Mouse (Mus musculus) lung, adult 2 months (tissue): ENCODE measurements at regions not wholly inside any gene's neighbourhood (a gene's known extent, or its start where the extent isn't known, plus 50 kb on each side); places are given as distances from the start of the nearest gene placed in this dataset.

Experiments
- DNase-seq: peaks from one replicate; pipeline ENCODE4 v3.0.0; 2022
- H3K4me1 ChIP-seq: fragments of 200-500 bp; 2 replicates; pipeline ENCODE4 v1.6.1; 2011; ENCODE audit warnings: low read length; ENCODE audit not compliant: control insufficient read depth, insufficient read depth
- H3K4me3 ChIP-seq: fragments of 200-500 bp; replicated peaks from 2 replicates; pipeline ENCODE3; 2011; ENCODE audit warnings: low read depth, mild to moderate bottlenecking, control low read depth, low read length; ENCODE audit errors: extremely low read depth
- CTCF ChIP-seq: fragments of 200-500 bp; IDR thresholded peaks from 2 replicates; pipeline ENCODE4 v1.5.1; 2011; ENCODE audit warnings: mild to moderate bottlenecking, low read length, control low read depth; ENCODE audit not compliant: insufficient read depth
- POLR2A ChIP-seq: fragments of 200-500 bp; IDR thresholded peaks from 2 replicates; pipeline ENCODE4 v1.6.1; 2011; ENCODE audit warnings: low read depth, mild to moderate bottlenecking, control low read depth, low read length, borderline replicate concordance; ENCODE audit errors: extremely low read depth
- WGBS: fragments of 180-500 bp; shearing (Covaris S2); methylation state at CpG from one replicate; pipeline ENCODE4 v1.1.7; 2018; 5-methylcytosine and 5-hydroxymethylcytosine counted together

GRCm38 (mm10) chr14:120102010-120102748 lies 59.9 kb upstream of the Oxgr1 start:
- TF ChIP-seq POLR2A: no peak
- no peak overlapping the region for H3K4me3 ChIP-seq
- no peak for DNase-seq
- WGBS: 73% methylated on average over 7 of the region's 7 CpGs
- H3K4me1 ChIP-seq: no peaks in the 10 kb centered on the region

- TF ChIP-seq POLR2A (no peak), CTCF (no peak)
- WGBS: 40% methylated on average over 1 of the region's 1 CpGs
- Histone ChIP-seq H3K4me1 (no peaks in the 10 kb centered on the region), H3K4me3 (no peak overlapping the region)
- DNase-seq: no peak
These were observed 60.5 kb upstream of the Oxgr1 start for GRCm38 (mm10) chr14:120102749-120103142.

GRCm38 (mm10) chr14:120109846-120110245 lies 67.6 kb upstream of the Oxgr1 start:
- no peak for DNase-seq
- WGBS: 90% methylated on average over 1 of the region's 1 CpGs
- TF ChIP-seq CTCF (no peak), POLR2A (no peak)
- H3K4me1 ChIP-seq: no peaks in the 10 kb centered on the region
- H3K4me3 ChIP-seq: no peak overlapping the region

GRCm38 (mm10) chr14:120113316-120113715 lies 71.1 kb upstream of the Oxgr1 start:
- no peak overlapping the region for H3K4me3 ChIP-seq
- no peak for DNase-seq
- WGBS: 69% methylated on average over 4 of the region's 4 CpGs
- H3K4me1 ChIP-seq: no peaks in the 10 kb centered on the region
- TF ChIP-seq POLR2A (no peak), CTCF (no peak)

- DNase-seq: no peak
- H3K4me3 ChIP-seq: no peak overlapping the region
- H3K4me1 ChIP-seq: no peaks in the 10 kb centered on the region
- TF ChIP-seq POLR2A: no peak
- no peak for TF ChIP-seq CTCF
- 81% methylated on average over 7 of the region's 7 CpGs for WGBS
These were observed 76.3 kb upstream of the Oxgr1 start for GRCm38 (mm10) chr14:120118582-120118981.

- TF ChIP-seq POLR2A: no peak
- no peak for TF ChIP-seq CTCF
- H3K4me3 ChIP-seq: no peak overlapping the region
- 79% methylated on average over 5 of the region's 5 CpGs for WGBS
- no peaks in the 10 kb centered on the region for H3K4me1 ChIP-seq
- no peak for DNase-seq
These were observed 76.9 kb upstream of the Oxgr1 start for GRCm38 (mm10) chr14:120119094-120119501.

- Histone ChIP-seq H3K4me3 (no peak overlapping the region), H3K4me1 (no peaks in the 10 kb centered on the region)
- TF ChIP-seq CTCF: no peak
- no peak for TF ChIP-seq POLR2A
- DNase-seq: no peak
- WGBS: 78% methylated on average over 5 of the region's 5 CpGs
These were observed 77.3 kb upstream of the Oxgr1 start for GRCm38 (mm10) chr14:120119506-120119905.

- TF ChIP-seq CTCF: no peak
- TF ChIP-seq POLR2A: no peak
- H3K4me3 ChIP-seq: no peak overlapping the region
- WGBS: 77% methylated on average over 5 of the region's 5 CpGs
- H3K4me1 ChIP-seq: no peaks in the 10 kb centered on the region
- no peak for DNase-seq
These were observed 78.0 kb upstream of the Oxgr1 start for GRCm38 (mm10) chr14:120120261-120120660.

- WGBS: 59% methylated on average over 5 of the region's 5 CpGs
- Histone ChIP-seq H3K4me3 (no peak overlapping the region), H3K4me1 (no peaks in the 10 kb centered on the region)
- TF ChIP-seq POLR2A: no peak
- TF ChIP-seq CTCF: no peak
- no peak for DNase-seq
These were observed 83.1 kb upstream of the Oxgr1 start for GRCm38 (mm10) chr14:120125315-120125714.

- TF ChIP-seq POLR2A (no peak), CTCF (no peak)
- DNase-seq: no peak
- no peak overlapping the region for H3K4me3 ChIP-seq
- 77% methylated on average over 5 of the region's 5 CpGs for WGBS
- no peaks in the 10 kb centered on the region for H3K4me1 ChIP-seq
These were observed 85.2 kb upstream of the Oxgr1 start for GRCm38 (mm10) chr14:120127481-120127880.
